Mouse (Mus musculus): Measurements from ENCODE around the gene Itpr1.

DNA sequence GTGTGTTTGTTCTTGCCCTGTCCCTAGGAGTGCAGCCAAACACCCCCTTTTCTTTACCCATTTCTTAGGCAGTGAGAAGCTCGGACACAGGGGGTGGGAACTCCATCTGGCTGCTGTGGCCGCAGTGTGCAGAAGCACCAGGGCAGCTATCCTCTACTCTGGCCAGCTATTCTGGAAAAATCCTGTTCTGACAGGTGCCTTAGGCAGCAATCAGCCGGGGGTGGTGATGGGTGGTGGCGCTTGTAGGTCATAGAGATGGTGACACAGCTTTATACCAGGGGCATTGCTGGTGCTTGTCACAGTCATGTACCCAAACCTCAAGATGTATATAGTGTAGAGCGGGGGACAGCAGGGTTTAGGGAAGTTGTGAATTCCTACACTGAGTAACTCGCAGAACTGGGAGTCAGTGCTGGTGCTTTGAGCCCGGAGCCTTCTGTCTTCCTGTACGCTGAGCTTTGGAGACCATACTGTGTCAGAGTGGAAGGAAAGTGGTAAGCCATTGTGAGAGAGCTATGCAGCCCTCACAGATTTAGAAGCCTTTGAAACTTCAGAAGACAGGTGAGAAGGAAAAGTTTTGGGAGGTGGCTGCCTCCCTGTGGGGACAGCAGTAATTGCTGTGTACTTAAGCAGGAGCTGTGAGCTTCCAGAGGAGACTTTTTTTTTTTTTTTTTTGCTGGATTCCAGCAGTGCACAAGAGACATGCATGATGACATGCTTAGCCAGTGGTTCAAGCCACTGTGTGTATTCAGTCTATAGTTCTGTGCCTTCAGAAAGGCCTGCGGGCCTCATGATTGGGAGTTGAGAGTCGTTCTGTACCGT, 19.2 kb downstream of the Itpr1 start:
- TF ChIP-seq TAL1 (IDR thresholded peaks at IDR 0.05; ENCODE audit: low read length) = no peak
- TF ChIP-seq GATA1 (IDR thresholded peaks at IDR 0.05; ENCODE audit: low read length) = no peak

Data from erythroblast, embryonic 14.5 days (primary cell).